Mouse (Mus musculus) kidney, postnatal 4 days (tissue): ENCODE data around the gene Dhrs13.
A peak's percentile ranks its signal among the peaks of the same experiment; 100 is the strongest.
"Not testable (repeated sequence)": the region's sequence is repeated elsewhere in the genome, so short reads cannot be mapped to it uniquely, and the experiment has no call there.

ENCODE experiments used
- DNase-seq, 2 experiments: peaks; one replicate each; pipeline ENCODE4 v3.0.0; 2021; ENCODE audit warnings: mixed read lengths in 2 of 2

Gene Dhrs13

GRCm38 (mm10) chr11:78044758-78045251 lies 12.7 kb downstream of the Dhrs13 start:
- peak; percentile 65 to 78 for DNase-seq

- not testable (repeated sequence) for DNase-seq
Measured at GRCm38 (mm10) chr11:78048637-78049036, 16.6 kb downstream of the Dhrs13 start.

- DNase-seq, result no peak
Measured at GRCm38 (mm10) chr11:78053078-78053477, 21.0 kb downstream of the Dhrs13 start.

GRCm38 (mm10) chr11:78056946-78057345 lies 24.9 kb downstream of the Dhrs13 start:
- DNase-seq, result peak in 1 of 2 experiments; percentile 37

GRCm38 (mm10) chr11:78059833-78060757 lies 28.0 kb downstream of the Dhrs13 start:
- DNase-seq, result peak; percentile 77 to 86

- DNase-seq, result no peak
Measured at GRCm38 (mm10) chr11:78062563-78062962, 30.5 kb downstream of the Dhrs13 start.

GRCm38 (mm10) chr11:78065906-78066305 lies 33.8 kb downstream of the Dhrs13 start:
- no peak for DNase-seq

GRCm38 (mm10) chr11:78066641-78067040 lies 34.6 kb downstream of the Dhrs13 start:
- no peak for DNase-seq

- DNase-seq, result no peak
Measured at GRCm38 (mm10) chr11:78067566-78067965, 35.5 kb downstream of the Dhrs13 start.

GRCm38 (mm10) chr11:78069130-78069529 lies 37.0 kb downstream of the Dhrs13 start:
- DNase-seq, result no peak

GRCm38 (mm10) chr11:78069646-78070045 lies 37.6 kb downstream of the Dhrs13 start:
- DNase-seq, result no peak

GRCm38 (mm10) chr11:78071938-78072337 lies 39.9 kb downstream of the Dhrs13 start:
- DNase-seq, result no peak

GRCm38 (mm10) chr11:78072425-78073130 lies 40.5 kb downstream of the Dhrs13 start:
- DNase-seq, result no peak

GRCm38 (mm10) chr11:78073577-78074276 lies 41.6 kb downstream of the Dhrs13 start:
- no peak for DNase-seq

GRCm38 (mm10) chr11:78074277-78074652 lies 42.2 kb downstream of the Dhrs13 start:
- DNase-seq, result no peak

- no peak for DNase-seq
Measured at GRCm38 (mm10) chr11:78074666-78075065, 42.6 kb downstream of the Dhrs13 start.

- DNase-seq, result peak; percentile 89 to 92
Measured at GRCm38 (mm10) chr11:78079961-78080921, 48.2 kb downstream of the Dhrs13 start, which contains the start of gene Eral1. Gene Eral1 (minus strand): TSS chr11:78080383.

- no peak for DNase-seq
Measured at GRCm38 (mm10) chr11:78083595-78083994, 51.5 kb downstream of the Dhrs13 start.

GRCm38 (mm10) chr11:78086925-78087479 lies 54.9 kb downstream of the Dhrs13 start:
- DNase-seq, result no peak
